26 mouse cellular contexts compared by ENCODE assay signal in genomic region chr2:76987317-76987716, GRCm38 (mm10). TPM values are rescaled to one million over a fixed set of nuclear protein-coding genes. Genes with fewer than 3 reads are reported as not detected.
DNase-seq lines count a peak whose midpoint lies in the region; ATAC-seq and TF ChIP-seq lines count a peak whose summit lies in the region.
"Had no signal": no experiment of that assay in that cellular context is flagged by ENCODE, and none has a peak within 500 bp of the region (broad histone marks: within the 10 kb centered on the region; RNA-seq: fewer than 3 reads in every experiment).

No protein-coding gene starts in this region.

- H3K4me2 ChIP-seq in intestine, embryonic 15.5 days (replicated peaks): no peak overlapping the region
- no peak overlapping the region for H3K4me2 ChIP-seq in intestine, postnatal 0 days (replicated peaks; ENCODE audit: low read depth)
- no peak overlapping the region for H3K4me2 ChIP-seq in lung, embryonic 14.5 days
- H3K4me2 ChIP-seq: embryonic facial prominence, embryonic 12.5 days; embryonic facial prominence, embryonic 15.5 days; forebrain, embryonic 15.5 days; heart, embryonic 13.5 days; hindbrain, embryonic 12.5 days; hindbrain, embryonic 15.5 days had no signal

- no peak overlapping the region for H3K27ac ChIP-seq in intestine, embryonic 15.5 days
- no peak overlapping the region for H3K27ac ChIP-seq in intestine, postnatal 0 days (ENCODE audit: low read depth, low read length)
- H3K27ac ChIP-seq in lung, embryonic 14.5 days (ENCODE audit: low read depth): no peak overlapping the region
- H3K27ac ChIP-seq: embryonic facial prominence, embryonic 12.5 days; embryonic facial prominence, embryonic 15.5 days; forebrain, embryonic 15.5 days; heart, adult 2 months; heart, embryonic 10.5 days; heart, embryonic 13.5 days; hindbrain, embryonic 12.5 days; hindbrain, embryonic 15.5 days had no signal

- 81% methylated on average over 4 of the region's 4 CpGs for WGBS in intestine, embryonic 15.5 days
- WGBS in intestine, postnatal 0 days: 60% methylated on average over 4 of the region's 4 CpGs
- WGBS in lung, embryonic 14.5 days: 54% methylated on average over 4 of the region's 4 CpGs

- peak; percentile 17 for DNase-seq in lung, embryonic 14.5 days
- no peak for DNase-seq in lung, postnatal 14 days
- peak; percentile 17 for DNase-seq in lung, postnatal 25 days (ENCODE audit: low spot score)
- DNase-seq in cerebellum, postnatal 14 days: no peak
- DNase-seq: adrenal gland, postnatal 10 days; adrenal gland, postnatal 36 days; B cell, adult 2 months; cerebellum, adult 18-20 months; cerebellum, adult 9-10 months; cerebellum, postnatal 25 days; gastrocnemius, postnatal 25 days; heart, adult 2 months; heart, postnatal 14 days had no signal

- H3K4me3 ChIP-seq in intestine, embryonic 15.5 days (replicated peaks): no peak overlapping the region
- H3K4me3 ChIP-seq in intestine, postnatal 0 days (ENCODE audit: low read depth, low read length): no peak overlapping the region
- no peak overlapping the region for H3K4me3 ChIP-seq in lung, embryonic 14.5 days (ENCODE audit: low read depth, low read length)
- H3K4me3 ChIP-seq: embryonic facial prominence, embryonic 12.5 days; embryonic facial prominence, embryonic 15.5 days; forebrain, embryonic 15.5 days; heart, adult 2 months; heart, embryonic 10.5 days; heart, embryonic 13.5 days; hindbrain, embryonic 12.5 days; hindbrain, embryonic 15.5 days had no signal

- no peaks in the 10 kb centered on the region for H3K9me3 ChIP-seq in intestine, embryonic 15.5 days
- H3K9me3 ChIP-seq in intestine, postnatal 0 days (ENCODE audit: control insufficient read depth): no peaks in the 10 kb centered on the region
- no peaks in the 10 kb centered on the region for H3K9me3 ChIP-seq in lung, embryonic 14.5 days (ENCODE audit: low read depth, low read length)
- H3K9me3 ChIP-seq: embryonic facial prominence, embryonic 12.5 days; embryonic facial prominence, embryonic 15.5 days; forebrain, embryonic 15.5 days; heart, embryonic 10.5 days; heart, embryonic 13.5 days; hindbrain, embryonic 12.5 days; hindbrain, embryonic 15.5 days had no signal

- H3K27me3 ChIP-seq in intestine, embryonic 15.5 days (replicated peaks): no peaks in the 10 kb centered on the region
- no peaks in the 10 kb centered on the region for H3K27me3 ChIP-seq in intestine, postnatal 0 days (replicated peaks; ENCODE audit: control insufficient read depth, insufficient read depth, low read length)
- H3K27me3 ChIP-seq in lung, embryonic 14.5 days (ENCODE audit: insufficient read depth, low read length): no peaks in the 10 kb centered on the region
- H3K27me3 ChIP-seq: CH12.LX; embryonic facial prominence, embryonic 12.5 days; embryonic facial prominence, embryonic 15.5 days; forebrain, embryonic 15.5 days; heart, embryonic 13.5 days; hindbrain, embryonic 12.5 days; hindbrain, embryonic 15.5 days had no signal

- H3K4me1 ChIP-seq in intestine, embryonic 15.5 days (replicated peaks): no peaks in the 10 kb centered on the region
- H3K4me1 ChIP-seq in intestine, postnatal 0 days (replicated peaks; ENCODE audit: control insufficient read depth, insufficient read depth, low read length): no peaks in the 10 kb centered on the region
- H3K4me1 ChIP-seq in lung, embryonic 14.5 days (ENCODE audit: insufficient read depth): no peaks in the 10 kb centered on the region
- H3K4me1 ChIP-seq: embryonic facial prominence, embryonic 12.5 days; embryonic facial prominence, embryonic 15.5 days; forebrain, embryonic 15.5 days; hindbrain, embryonic 12.5 days; hindbrain, embryonic 15.5 days had no signal

- 0 out of 2 replicates have a peak, but pooled peaks have one; percentile 31 for ATAC-seq in intestine, embryonic 15.5 days
- ATAC-seq in intestine, postnatal 0 days: no peak
- no peak for ATAC-seq in lung, embryonic 14.5 days (ENCODE audit: insufficient read depth)
- no peak for ATAC-seq in inflammation-experienced regulatory T-cells, adult 6 months
- ATAC-seq: forebrain, embryonic 15.5 days; Patski had no signal

- H3K9ac ChIP-seq in intestine, embryonic 15.5 days: no peak overlapping the region
- no peak overlapping the region for H3K9ac ChIP-seq in intestine, postnatal 0 days (ENCODE audit: low read depth, low read length)
- H3K9ac ChIP-seq in lung, embryonic 14.5 days: no peak overlapping the region
- H3K9ac ChIP-seq: embryonic facial prominence, embryonic 12.5 days; embryonic facial prominence, embryonic 15.5 days; forebrain, embryonic 15.5 days; heart, embryonic 13.5 days; hindbrain, embryonic 12.5 days; hindbrain, embryonic 15.5 days had no signal

- no peaks in the 10 kb centered on the region for H3K36me3 ChIP-seq in intestine, embryonic 15.5 days
- no peaks in the 10 kb centered on the region for H3K36me3 ChIP-seq in intestine, postnatal 0 days (ENCODE audit: control insufficient read depth, insufficient read depth)
- H3K36me3 ChIP-seq in lung, embryonic 14.5 days (ENCODE audit: insufficient read depth): no peaks in the 10 kb centered on the region
- H3K36me3 ChIP-seq: embryonic facial prominence, embryonic 12.5 days; embryonic facial prominence, embryonic 15.5 days; forebrain, embryonic 15.5 days; G1E; heart, embryonic 10.5 days; heart, embryonic 13.5 days; hindbrain, embryonic 12.5 days; hindbrain, embryonic 15.5 days had no signal

- no peak for TF ChIP-seq CTCF in intestine, postnatal 0 days (IDR thresholded peaks at IDR 0.05; ENCODE audit: low read depth)
- no peak for TF ChIP-seq CTCF in lung, embryonic 14.5 days (IDR thresholded peaks at IDR 0.05; ENCODE audit: low read depth)

RNA-seq across cellular contexts. Expression of gene Ttn, which starts 5.0 kb away (rescaled TPM):
- polyA plus RNA-seq in intestine, embryonic 15.5 days (2015; fragmentation: Nextera tagmentation; extraction: Ambion mirVana): 0.76 and 1.3 TPM in 2 replicates
- polyA plus RNA-seq in intestine, postnatal 0 days (2015; fragmentation: Nextera tagmentation; extraction: Ambion mirVana): 0.01 and 0.20 TPM in 2 replicates
- polyA plus RNA-seq in lung, embryonic 14.5 days (2014; fragmentation: Nextera tagmentation; extraction: Ambion mirVana): 0.63 and 7.9 TPM in 2 replicates
- 10 to 100 TPM in 1 of 3 experiments, 1 to 10 TPM in 2; 7.6 to 14.9 (median 9.0) TPM for polyA plus RNA-seq in inflammation-experienced regulatory T-cells, adult 6 months (2017; shearing (Covaris generic))
- polyA plus RNA-seq: G1E had no signal

Comparison
In these comparisons a context has a peak if more than half of its experiments do, and no peak if none do; other contexts are left out.
1. DNase-seq: peak in lung, embryonic 14.5 days (single experiment) and lung, postnatal 25 days (single experiment); none in lung, postnatal 14 days (single experiment) and cerebellum, postnatal 14 days (0 of 2).